Mouse (Mus musculus): ENCODE results near the gene Tmco4. TPM values are rescaled to one million over a fixed set of nuclear protein-coding genes. Genes with fewer than 3 reads are reported as not detected.
A peak's percentile ranks its signal among the peaks of the same experiment; 100 is the strongest.

Gene Tmco4
- total RNA-seq, 4 experiments from 2014 or later = 2.3 to 3.6 (median 3.5) TPM

DNA sequence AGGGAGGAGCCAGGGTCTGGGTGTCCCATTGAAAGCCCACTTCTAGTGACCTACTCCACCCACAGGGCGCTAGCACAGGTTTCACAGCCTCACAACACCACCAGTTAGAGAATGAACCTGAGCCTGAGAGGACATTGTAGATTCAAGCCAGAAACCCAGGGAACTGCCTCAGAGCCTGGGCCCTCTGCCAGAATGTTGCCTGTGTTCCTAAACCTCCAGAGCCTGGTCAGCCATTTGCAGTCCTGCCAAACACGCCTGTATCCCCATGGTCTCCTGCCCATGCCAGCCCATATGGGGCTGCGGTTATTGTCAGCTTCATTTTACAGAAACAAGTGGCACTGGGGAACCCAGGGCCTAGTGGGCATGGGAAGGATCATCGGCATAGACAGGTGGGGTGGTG, 82.6 kb downstream of the Tmco4 start:
- DNase-seq (ENCODE audit: low spot score in 2 of 2) = no peak

DNA sequence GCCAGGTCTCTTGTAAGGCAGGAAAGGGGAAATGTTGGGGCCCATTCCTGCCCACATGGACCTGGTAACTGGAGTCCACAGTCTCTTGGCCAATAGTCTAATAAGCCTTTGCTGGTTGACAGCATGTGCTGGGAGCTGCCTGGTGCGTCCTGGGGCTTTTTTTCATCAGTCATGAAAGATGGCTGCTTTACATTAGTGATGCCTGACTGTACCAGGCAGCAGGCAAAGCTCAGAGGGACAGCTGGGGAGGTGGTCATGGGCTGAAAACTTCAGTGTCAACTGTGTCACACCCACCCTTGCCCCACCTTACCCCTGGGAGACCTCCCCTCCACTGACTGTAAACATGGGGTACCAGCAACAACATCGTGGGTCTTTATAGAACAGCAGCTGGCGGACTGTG, 83.1 kb downstream of the Tmco4 start:
- DNase-seq (ENCODE audit: low spot score in 2 of 2) = no peak

DNA sequence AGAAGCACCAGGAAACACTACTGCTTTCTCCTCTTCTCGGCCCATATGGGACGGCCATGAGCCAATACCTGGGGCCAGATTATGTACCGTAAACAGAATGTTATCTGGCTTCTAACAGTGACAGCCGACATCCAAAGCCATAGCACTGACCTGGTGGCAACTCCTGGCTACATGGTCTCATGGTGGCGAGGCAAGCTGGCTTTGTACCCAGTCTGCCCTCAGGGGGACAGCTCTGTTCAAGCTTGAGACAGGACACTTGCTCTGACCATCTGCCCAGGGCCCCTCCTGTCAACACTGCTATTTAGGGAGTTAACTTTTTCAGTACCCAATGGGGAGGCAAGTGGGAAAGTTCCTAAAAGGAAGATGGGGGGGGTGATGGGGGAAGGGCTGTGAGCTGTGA, 84.6 kb downstream of the Tmco4 start:
- DNase-seq (ENCODE audit: low spot score in 2 of 2) = no peak

DNA sequence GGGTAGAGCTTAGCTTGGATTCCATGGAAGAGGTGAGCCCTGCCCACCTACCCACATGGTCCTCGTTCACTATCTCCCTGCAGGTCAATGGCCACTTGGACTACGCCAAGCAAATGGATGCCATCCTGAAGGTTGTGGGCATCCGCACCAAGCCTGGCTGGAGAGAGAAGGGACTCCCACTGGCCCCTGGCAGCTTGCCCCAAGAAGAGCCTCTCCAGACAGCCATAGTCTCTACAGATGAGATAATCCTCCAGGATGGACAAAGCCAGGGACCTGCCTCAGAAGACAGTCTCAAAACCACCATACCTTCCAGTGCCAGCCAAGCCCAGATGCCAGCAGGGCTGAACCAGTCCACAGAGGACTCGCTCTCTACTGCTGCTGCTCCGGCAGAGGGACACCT, 85.3 kb downstream of the Tmco4 start:
- DNase-seq (ENCODE audit: low spot score in 2 of 2) = no peak

GRCm38 (mm10) chr4:139059569-139059968, 86.9 kb downstream of the Tmco4 start:
- no peak for DNase-seq (ENCODE audit: low spot score in 2 of 2)

- DNase-seq (ENCODE audit: low spot score in 2 of 2) = no peak
Observed at GRCm38 (mm10) chr4:139064831-139065230, 92.1 kb downstream of the Tmco4 start.

DNA sequence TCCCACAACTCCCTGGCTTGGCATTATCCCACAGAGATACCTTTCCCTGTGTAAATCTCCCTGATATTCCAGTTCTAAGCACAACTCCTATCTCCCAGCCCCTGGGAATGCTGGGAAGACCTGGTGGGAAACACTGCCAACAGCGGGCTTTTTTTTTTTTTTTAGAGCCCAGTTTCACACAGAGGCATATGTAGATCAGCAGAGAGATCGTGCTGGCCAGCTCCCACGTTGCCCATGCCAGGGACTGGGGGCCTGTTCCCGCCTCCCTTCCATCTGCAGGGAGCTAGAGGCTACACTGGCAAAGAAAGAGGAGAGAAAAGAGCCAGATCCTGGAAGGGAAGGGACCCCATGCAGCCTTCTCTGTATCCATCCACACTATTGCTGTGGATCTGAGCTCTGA, 95.6 kb downstream of the Tmco4 start:
- peak in 1 of 2 experiments; percentile 81 for DNase-seq (ENCODE audit: low spot score in 2 of 2)

DNA sequence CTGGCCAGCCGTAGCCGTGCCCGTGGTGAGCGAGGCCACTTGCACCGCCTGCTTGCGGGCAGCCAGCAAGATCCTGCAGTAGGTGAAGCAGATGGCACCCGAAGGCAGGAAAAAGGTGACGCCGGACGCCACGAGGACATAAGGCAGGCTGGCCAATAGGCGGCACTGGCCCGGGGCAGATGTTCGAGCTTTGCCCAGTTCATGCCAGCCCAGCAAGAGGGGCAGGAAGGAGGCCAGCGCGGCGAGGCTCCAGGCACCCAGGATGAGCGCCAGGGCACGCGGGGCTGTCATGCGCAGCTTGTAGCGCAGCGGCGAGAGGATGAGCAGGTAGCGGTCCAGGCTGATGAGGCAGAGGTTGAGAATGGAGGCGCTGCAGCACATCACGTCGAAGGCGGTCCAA, 101.4 kb downstream of the Tmco4 start:
- no peak for DNase-seq (ENCODE audit: low spot score in 2 of 2)

DNA sequence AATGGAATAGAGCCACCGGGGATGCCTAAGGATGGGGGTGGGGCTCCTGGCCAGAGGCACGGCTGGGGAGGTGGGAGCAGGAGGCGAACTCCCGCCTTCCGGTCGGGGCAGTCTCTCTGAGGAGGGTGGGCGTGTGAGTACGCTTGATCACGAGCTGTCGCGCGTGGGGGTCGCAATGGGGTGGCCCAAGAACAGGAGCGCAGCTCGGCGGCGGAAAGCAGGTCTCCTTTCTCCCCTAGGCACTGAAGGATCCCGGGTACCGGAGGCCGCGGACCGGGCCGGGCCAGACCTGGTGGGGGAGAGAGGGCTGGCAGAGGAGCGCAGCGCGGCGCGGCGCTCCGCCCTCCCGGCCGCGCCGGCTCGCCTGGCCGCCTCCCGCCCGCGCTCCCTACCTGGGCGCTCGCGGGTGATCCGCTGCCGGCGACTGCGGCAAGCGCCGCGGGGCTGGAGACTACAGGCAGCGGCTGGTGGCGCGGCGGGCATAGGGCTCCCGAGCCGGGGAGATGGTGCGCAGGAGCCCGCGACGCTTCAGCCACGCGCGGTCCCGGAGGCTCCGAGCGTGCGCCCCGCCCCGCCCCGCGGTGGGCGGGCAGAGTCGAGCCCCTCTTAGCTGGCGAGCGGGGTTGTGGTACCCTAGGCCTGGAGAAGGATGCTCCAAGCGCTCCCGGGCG, 102.5 kb downstream of the Tmco4 start, which contains the start of gene Htr6:
Htr6 (minus strand) TSS at position 530 of the 671 bp plus-strand sequence.
- peak in 1 of 2 experiments; percentile 47 for DNase-seq (ENCODE audit: low spot score in 2 of 2)

DNA sequence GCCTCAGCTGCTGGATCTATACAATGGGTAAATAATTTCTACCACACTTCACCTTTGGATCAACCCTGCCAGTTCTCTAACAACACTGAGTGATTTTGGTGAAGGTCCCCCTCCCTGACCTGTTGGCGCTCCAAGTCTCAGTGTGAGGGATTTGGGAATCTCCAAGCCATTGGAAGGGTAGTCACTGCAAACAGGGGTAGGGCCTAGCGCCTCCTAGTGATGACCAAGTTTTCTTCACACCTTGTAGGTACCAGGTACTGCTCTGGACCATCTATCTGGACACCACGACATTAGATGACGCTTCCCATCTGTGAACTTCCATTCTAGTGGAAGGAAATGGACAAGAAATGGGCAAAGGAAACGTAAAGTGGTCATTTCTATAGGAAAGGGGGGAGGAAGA, 103.2 kb downstream of the Tmco4 start:
- DNase-seq (ENCODE audit: low spot score in 2 of 2) = no peak

GRCm38 (mm10) chr4:139078313-139078712, 105.6 kb downstream of the Tmco4 start:
- no peak for DNase-seq (ENCODE audit: low spot score in 2 of 2)

DNA sequence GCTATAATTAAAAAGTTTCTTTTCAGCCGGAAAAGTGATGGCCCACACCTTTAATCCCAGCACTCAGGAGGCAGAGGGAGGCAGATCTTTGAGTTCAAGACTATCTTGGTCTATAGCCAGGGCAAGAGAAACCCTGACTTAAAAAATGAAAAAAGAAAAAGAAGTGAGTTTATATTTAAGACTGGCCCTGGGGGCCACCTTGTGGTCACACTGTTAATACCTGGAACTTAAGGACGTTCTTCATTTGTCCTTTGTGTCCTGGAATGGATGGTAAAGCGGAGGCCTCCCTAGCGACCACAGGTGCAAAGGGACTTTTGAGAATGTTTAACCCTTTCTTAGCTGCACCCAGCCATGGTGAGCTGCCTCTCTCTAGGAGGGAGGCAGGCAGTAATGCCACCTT, 106.0 kb downstream of the Tmco4 start:
- DNase-seq (ENCODE audit: low spot score in 2 of 2) = no peak

DNA sequence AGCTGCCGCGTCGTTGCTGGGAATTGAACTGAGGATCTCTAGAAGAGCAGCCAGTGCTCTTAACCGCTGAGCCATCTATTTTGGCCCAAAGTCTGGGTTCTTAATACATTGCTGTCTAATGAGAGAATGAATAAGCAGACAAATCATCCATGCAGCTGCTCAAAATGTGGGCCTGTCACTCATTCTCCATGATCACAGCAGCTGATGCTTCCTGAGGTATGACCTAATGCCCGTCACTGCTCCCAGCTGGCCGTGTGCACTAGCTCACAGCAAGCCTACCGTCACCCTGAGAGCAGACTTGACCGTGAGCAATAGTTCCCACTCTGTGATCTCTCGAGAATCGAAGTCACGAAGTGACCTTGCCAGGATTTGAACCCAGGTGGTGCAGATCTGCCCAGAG, 106.8 kb downstream of the Tmco4 start:
- no peak for DNase-seq (ENCODE audit: low spot score in 2 of 2)

DNA sequence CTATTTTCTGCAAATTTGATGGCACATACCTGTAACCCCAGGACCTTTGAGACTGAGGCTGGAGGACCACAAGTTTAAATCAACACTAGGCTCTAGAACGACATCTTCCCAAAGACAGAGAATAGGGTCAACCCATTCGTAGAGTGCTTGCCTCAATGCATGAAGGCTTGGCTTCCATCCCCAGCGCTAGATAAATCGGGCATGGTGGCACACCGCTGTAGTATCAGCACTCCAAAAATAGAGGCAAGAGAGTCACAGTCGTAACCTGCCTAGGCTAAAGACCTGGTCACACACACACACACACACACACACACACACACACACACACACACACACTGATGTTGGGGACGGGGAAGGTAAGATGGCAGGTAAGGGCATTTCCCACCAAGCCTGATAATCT, 107.6 kb downstream of the Tmco4 start:
- DNase-seq (ENCODE audit: low spot score in 2 of 2) = no peak

- no peak for DNase-seq (ENCODE audit: low spot score in 2 of 2)
Observed at GRCm38 (mm10) chr4:139081270-139081931, 108.7 kb downstream of the Tmco4 start.

GRCm38 (mm10) chr4:139082790-139083564, 110.3 kb downstream of the Tmco4 start:
- DNase-seq (ENCODE audit: low spot score in 2 of 2) = no peak

- no peak for DNase-seq (ENCODE audit: low spot score in 2 of 2)
Observed at GRCm38 (mm10) chr4:139085337-139085736, 112.6 kb downstream of the Tmco4 start.

- DNase-seq (ENCODE audit: low spot score in 2 of 2) = peak in 1 of 2 experiments; percentile 64
Observed at GRCm38 (mm10) chr4:139086037-139086436, 113.3 kb downstream of the Tmco4 start.

DNA sequence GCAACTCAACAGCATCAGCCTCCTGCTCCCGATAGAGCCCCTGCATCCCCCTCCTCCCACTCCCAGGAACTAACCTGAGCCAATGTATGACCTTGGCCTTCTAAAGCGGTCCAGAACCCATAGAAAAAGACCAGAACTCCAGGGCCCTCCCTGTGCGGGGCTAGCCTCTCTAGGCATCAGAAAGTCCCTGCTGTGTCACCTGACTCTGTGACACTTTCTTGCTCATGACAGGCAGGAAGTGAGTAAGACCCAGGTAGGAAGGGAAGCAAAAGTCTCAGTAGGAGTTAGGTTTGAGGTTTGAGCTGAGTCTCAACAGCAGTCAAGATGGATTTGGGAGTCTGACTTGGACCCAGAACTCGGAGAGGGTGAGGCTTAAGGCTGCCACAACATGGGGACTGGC, 114.3 kb downstream of the Tmco4 start:
- no peak for DNase-seq (ENCODE audit: low spot score in 2 of 2)

GRCm38 (mm10) chr4:139088982-139089671, 116.4 kb downstream of the Tmco4 start:
- DNase-seq (ENCODE audit: low spot score in 2 of 2) = no peak

DNA sequence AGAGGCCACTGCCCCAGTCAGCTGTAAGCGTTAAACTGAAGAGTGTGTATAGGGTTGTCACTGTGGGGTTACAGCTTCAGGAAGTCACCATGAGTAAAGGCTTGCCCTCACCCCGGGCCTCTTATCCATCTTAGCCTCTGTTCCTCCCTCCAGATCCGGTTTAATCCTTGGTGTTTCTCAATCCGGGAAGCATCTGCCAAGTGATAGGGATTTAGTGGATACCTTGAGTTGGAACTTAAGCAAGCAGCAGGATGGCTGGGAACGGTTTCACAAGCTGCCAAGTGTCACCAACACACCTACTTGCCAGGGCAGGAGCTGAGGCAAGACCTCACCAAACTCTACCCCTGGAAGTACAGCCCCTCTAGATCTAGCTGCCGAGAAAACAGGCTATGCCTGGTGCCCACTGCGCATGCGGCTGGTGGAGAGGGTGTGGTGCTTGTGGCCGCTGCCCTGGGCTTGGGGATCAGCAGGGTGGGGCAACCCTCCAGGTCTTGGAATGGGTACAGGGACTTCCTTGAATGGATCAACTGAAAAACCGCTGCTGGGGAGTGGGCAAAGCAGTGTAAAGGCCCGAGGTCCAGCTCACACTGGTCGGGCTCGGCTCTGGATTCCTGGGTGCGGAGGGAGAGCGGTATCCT, 117.7 kb downstream of the Tmco4 start:
- DNase-seq (ENCODE audit: low spot score in 2 of 2) = no peak
